Mouse (Mus musculus) embryonic facial prominence, embryonic 11.5 days (tissue): ENCODE data around the gene Ate1. TPM values are rescaled to one million over a fixed set of nuclear protein-coding genes. Genes with fewer than 3 reads are reported as not detected.

Source experiments
- ATAC-seq: fragments of 200-750 bp; cut with Nextera tagmentation; replicated peaks from 2 replicates; pipeline ENCODE4 v1.8.0; 2017; ENCODE audit warnings: low read depth; ENCODE audit not compliant: insufficient number of reproducible peaks, low FRiP score, low TSS enrichment
- DNase-seq: peaks from one replicate; pipeline ENCODE4 v3.0.0-alpha.2; 2015; ENCODE audit warnings: low spot score
- H3K27ac ChIP-seq: fragments of 300-500 bp; sonication (generic); replicated peaks from 2 replicates; pipeline ENCODE4 v1.5.1; 2014; ENCODE audit warnings: mild to moderate bottlenecking, low read depth, low read length, control low read depth
- H3K27me3 ChIP-seq: fragments of 300-500 bp; sonication (generic); 2 replicates; pipeline ENCODE4 v1.6.1; 2014; ENCODE audit warnings: mild to moderate bottlenecking, low read length, moderate library complexity, mixed read lengths; ENCODE audit not compliant: control insufficient read depth, insufficient read depth
- H3K36me3 ChIP-seq: fragments of 300-500 bp; sonication (generic); replicated peaks from 2 replicates; pipeline ENCODE4 v1.6.1; 2014; ENCODE audit warnings: low read depth, mild to moderate bottlenecking, low read length, moderate library complexity, mixed read lengths; ENCODE audit not compliant: control insufficient read depth, insufficient read depth
- H3K4me1 ChIP-seq: fragments of 300-500 bp; sonication (generic); 2 replicates; pipeline ENCODE4 v1.6.1; 2014; ENCODE audit warnings: low read length, mixed read lengths; ENCODE audit not compliant: control insufficient read depth, insufficient read depth
- H3K4me2 ChIP-seq: fragments of 300-500 bp; sonication (generic); 2 replicates; pipeline ENCODE4 v1.6.1; 2014; ENCODE audit warnings: low read depth, mild to moderate bottlenecking, control low read depth, low read length, moderate library complexity
- H3K4me3 ChIP-seq: fragments of 300-500 bp; sonication (generic); 2 replicates; pipeline ENCODE4 v1.5.1; 2014; ENCODE audit warnings: low read depth, low read length, control low read depth
- H3K9ac ChIP-seq: fragments of 300-500 bp; sonication (generic); replicated peaks from 2 replicates; pipeline ENCODE4 v1.6.1; 2014; ENCODE audit warnings: mild to moderate bottlenecking, control low read depth, low read length
- H3K9me3 ChIP-seq: fragments of 300-500 bp; sonication (generic); replicated peaks from 2 replicates; pipeline ENCODE4 v1.6.1; 2016; ENCODE audit warnings: mild to moderate bottlenecking, low read length, inconsistent platforms, mixed read lengths; ENCODE audit not compliant: control insufficient read depth
- WGBS: fragments of 180-500 bp; shearing (Covaris S2); extraction: QIAGEN DNeasy Blood & Tissue Kit; methylation state at CpG from one replicate; pipeline ENCODE4 v1.1.7; 2014; 5-methylcytosine and 5-hydroxymethylcytosine counted together
- polyA plus RNA-seq: library from polyadenylated mRNA; unstranded; fragments of >200 nt; fragmentation: Nextera tagmentation; extraction: Ambion mirVana; gene quantifications from 2 replicates; pipeline ENCODE4 v1.2.1, GENCODE M21; 2014

Ate1 gene
- polyA plus RNA-seq, 1 experiment from 2014 or later = 43.1 TPM

- DNase-seq = no peak
- whole genome bisulfite sequencing = 84% methylated on average over 9 of the region's 9 CpGs
- Histone ChIP-seq H3K27me3 (no peaks in the 10 kb centered on the region), H3K4me1 (no peaks in the 10 kb centered on the region), H3K4me2 (no peak overlapping the region), H3K27ac (no peak overlapping the region), H3K9ac (no peak overlapping the region), H3K9me3 (no peaks in the 10 kb centered on the region), H3K36me3 (no peaks in the 10 kb centered on the region), H3K4me3 (no peak overlapping the region)
- ATAC-seq = no peak
These were observed 145.9 kb downstream of the Ate1 start for GRCm38 (mm10) chr7:130374311-130374710.

DNA sequence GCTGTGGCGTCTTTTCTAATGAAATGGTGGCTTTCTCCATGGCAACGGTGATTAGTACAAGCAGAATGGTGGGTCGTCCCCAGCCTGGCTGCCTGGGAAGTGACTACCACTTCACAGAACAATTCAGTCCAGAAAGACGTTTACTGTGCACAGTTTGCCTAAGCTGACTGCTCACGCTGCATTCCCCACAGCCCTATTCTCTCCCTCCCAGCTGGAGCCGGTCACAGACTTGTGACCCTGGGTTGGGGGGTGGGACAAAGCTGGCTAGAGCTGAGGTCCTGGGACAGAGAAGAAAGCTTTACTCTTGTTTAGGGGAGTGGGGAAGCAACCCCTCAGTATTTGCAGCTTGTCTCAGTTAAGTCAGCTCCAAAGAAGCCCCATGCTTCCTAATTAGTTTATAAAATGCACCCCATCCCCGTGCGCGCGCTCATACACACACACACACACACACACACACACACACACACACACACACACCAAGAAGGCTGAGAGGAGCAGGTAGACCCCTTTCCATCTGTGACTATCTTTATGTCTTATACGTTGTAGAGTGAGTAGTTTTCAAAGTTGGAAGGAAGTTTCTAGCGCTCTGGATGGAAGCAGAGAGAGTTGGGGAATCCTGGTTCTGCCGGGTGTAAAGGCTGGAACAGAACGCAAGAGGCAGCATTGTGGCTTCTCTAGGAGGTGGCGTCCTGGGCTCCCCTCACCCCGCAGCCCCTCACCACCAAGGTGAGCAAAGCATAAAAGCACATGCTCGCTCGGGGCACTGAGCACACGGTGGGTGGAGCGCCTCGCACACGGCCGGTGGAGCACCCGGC, 151.1 kb downstream of the Ate1 start:
- no peak overlapping the region for H3K27ac ChIP-seq
- no peaks in the 10 kb centered on the region for H3K27me3 ChIP-seq
- peaks cover 3% of the 10 kb centered on the region; the same call in 1 of the 2 replicates for H3K9me3 ChIP-seq
- no peak overlapping the region for H3K4me3 ChIP-seq
- 25% methylated on average over 24 of the region's 24 CpGs for WGBS
- no peak overlapping the region for H3K9ac ChIP-seq
- peak; percentile 59 for DNase-seq
- ATAC-seq = 0 out of 2 replicates have a peak, but pooled peaks have one; percentile 57
- H3K36me3 ChIP-seq = no peaks in the 10 kb centered on the region
- peaks cover 5% of the 10 kb centered on the region; the same call in 1 of the 2 replicates for H3K4me1 ChIP-seq
- peak overlapping the region; percentile 1; the same call in 1 of the 2 replicates for H3K4me2 ChIP-seq

GRCm38 (mm10) chr7:130368036-130368826, 151.9 kb downstream of the Ate1 start:
- Histone ChIP-seq H3K9ac (no peak overlapping the region), H3K9me3 (peaks cover 3% of the 10 kb centered on the region; the same call in 1 of the 2 replicates), H3K27ac (no peak overlapping the region), H3K4me3 (no peak overlapping the region), H3K36me3 (no peaks in the 10 kb centered on the region), H3K4me1 (peaks cover 5% of the 10 kb centered on the region; the same call in 1 of the 2 replicates), H3K4me2 (peak overlapping the region; percentile 1; the same call in 1 of the 2 replicates), H3K27me3 (no peaks in the 10 kb centered on the region)
- WGBS = 18% methylated on average over 13 of the region's 13 CpGs
- ATAC-seq (0 out of 2 replicates have a peak, but pooled peaks have one; percentile 14), DNase-seq (no peak)

DNA sequence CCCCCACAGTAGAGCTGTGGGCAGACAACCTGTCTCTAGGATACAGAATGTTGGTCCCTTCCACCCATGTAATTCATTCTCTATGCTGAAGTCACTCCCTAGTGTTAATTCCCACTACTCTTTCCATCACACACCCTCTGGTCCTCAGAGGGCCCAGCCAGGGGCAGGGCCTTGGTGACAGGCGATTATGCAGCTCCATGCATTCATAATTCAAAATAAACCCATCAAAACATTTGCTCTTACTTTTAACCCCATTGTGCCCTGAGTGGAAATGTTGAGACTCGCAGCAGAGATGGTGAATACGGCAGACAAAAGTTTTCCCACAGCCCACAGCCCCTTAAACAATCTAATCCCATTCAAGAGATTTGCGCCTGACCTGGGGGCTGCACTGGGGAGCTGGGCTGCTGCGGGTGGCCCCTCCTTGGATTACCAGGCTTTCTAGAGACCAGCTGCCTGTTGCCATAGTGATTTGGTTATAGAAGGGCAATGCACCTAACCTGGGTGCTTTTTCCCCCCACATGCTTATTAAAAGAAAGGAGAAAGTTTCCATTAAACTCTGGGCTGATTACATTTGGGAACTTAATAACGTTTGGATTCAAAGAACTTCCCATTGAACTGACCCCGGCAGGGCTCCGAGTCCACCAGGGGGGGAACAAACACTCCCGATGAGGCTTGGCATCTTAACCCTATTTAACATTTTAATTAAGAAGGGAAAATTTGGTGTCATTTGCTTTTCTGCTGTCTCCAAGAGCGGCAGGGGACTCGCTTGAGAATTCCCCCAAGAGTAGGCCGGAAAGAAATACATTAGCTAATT, 152.7 kb downstream of the Ate1 start:
- ATAC-seq (peak; percentile 36; the same call in 1 of the 2 replicates), DNase-seq (peak; percentile 42)
- Histone ChIP-seq H3K27me3 (no peaks in the 10 kb centered on the region), H3K27ac (no peak overlapping the region), H3K4me1 (peaks cover 5% of the 10 kb centered on the region; the same call in 1 of the 2 replicates), H3K4me3 (no peak overlapping the region), H3K9ac (no peak overlapping the region), H3K9me3 (peaks cover 3% of the 10 kb centered on the region; the same call in 1 of the 2 replicates), H3K4me2 (no peak overlapping the region), H3K36me3 (no peaks in the 10 kb centered on the region)
- WGBS = 13% methylated on average over 12 of the region's 12 CpGs

GRCm38 (mm10) chr7:130365711-130366110, 154.5 kb downstream of the Ate1 start:
- Histone ChIP-seq H3K36me3 (no peaks in the 10 kb centered on the region), H3K4me1 (peaks cover 5% of the 10 kb centered on the region; the same call in 1 of the 2 replicates), H3K4me3 (no peak overlapping the region), H3K27me3 (no peaks in the 10 kb centered on the region), H3K4me2 (no peak overlapping the region), H3K27ac (no peak overlapping the region), H3K9me3 (peaks cover 3% of the 10 kb centered on the region; the same call in 1 of the 2 replicates), H3K9ac (no peak overlapping the region)
- DNase-seq (no peak), ATAC-seq (no peak)
- 92% methylated on average over 10 of the region's 10 CpGs for WGBS

Other genes with a start within 250 kb of the Ate1 start
- gene Nsmce4a, start 52.7 kb upstream of the Ate1 start, polyA plus RNA-seq = 249 and 271 TPM in 2 replicates
- 39.6 and 39.9 TPM in 2 replicates for gene Tacc2, start 57.1 kb upstream of the Ate1 start, polyA plus RNA-seq